Mouse (Mus musculus) brown adipose tissue, adult 24 weeks (tissue): ENCODE measurements around the gene Mrps15. TPM values are rescaled to one million over a fixed set of nuclear protein-coding genes. Genes with fewer than 3 reads are reported as not detected.
A peak's percentile ranks its signal among the peaks of the same experiment; 100 is the strongest.
"Not testable (repeated sequence)": the region's sequence is repeated elsewhere in the genome, so short reads cannot be mapped to it uniquely, and the experiment has no call there.

Source experiments
- H3K27ac ChIP-seq: fragments of 200-500 bp; replicated peaks from 2 replicates; pipeline ENCODE4 v1.5.1; 2012; ENCODE audit warnings: low read depth, mild to moderate bottlenecking, low read length
- H3K4me1 ChIP-seq: fragments of 200-500 bp; 2 replicates; pipeline ENCODE4 v1.6.1; 2012; ENCODE audit warnings: low read length, mixed read lengths; ENCODE audit not compliant: control insufficient read depth, insufficient read depth, insufficient read length
- H3K4me3 ChIP-seq: fragments of 200-500 bp; 2 replicates; pipeline ENCODE4 v1.5.1; 2012; ENCODE audit warnings: low read depth, mild to moderate bottlenecking, low read length, moderate library complexity; ENCODE audit not compliant: insufficient read depth
- polyA plus RNA-seq: library from polyadenylated mRNA; stranded (reverse); fragments of >200 nt; gene quantifications from 2 replicates; pipeline ENCODE4 v1.2.4, GENCODE M21; 2012; ENCODE audit not compliant: missing spikeins, insufficient read depth, insufficient read length

Gene Mrps15
- polyA plus RNA-seq, 1 experiment: 283 TPM

- not testable (repeated sequence) for H3K4me3 ChIP-seq, H3K4me1 ChIP-seq, H3K27ac ChIP-seq
Measured at GRCm38 (mm10) chr4:126095622-126096430, 49.1 kb downstream of the Mrps15 start.

DNA sequence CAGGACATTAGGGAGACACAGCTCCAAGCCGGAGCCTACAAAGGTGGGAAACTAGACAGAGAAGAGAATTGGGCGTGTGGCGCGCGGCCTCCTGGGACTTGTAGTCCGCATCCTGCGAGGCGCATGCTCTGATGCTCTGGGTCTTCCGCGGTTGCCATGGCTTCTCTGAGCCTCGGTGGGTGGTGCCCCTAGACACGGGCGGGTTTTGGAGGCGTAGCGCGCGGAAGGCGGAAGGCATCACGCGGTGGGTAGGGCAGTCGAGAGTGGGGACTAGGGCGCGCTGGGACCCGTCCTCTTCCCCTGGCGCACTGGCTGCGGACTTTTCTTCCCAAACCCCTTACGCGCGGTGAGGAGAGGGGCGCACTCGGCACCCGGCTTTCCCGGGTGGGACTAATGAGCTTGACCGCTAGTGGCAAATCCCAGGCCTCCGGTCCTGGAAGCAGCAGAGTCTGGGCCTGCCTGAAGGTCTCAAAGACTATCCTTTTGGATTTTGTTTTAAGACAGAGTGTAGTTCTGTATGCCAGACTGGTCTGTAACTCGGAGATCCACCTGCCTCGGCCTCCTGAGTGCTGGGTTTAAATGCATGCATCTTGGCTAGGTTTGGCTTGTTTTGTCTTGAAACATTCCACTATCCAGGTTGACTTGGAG lies 49.9 kb downstream of the Mrps15 start, which contains the start of gene Lsm10:
Gene Lsm10 (plus strand): TSS at position 160 of the 648 bp plus-strand sequence.
- peak within 1 kb of the TSS; percentile 81 for H3K4me3 ChIP-seq

DNA sequence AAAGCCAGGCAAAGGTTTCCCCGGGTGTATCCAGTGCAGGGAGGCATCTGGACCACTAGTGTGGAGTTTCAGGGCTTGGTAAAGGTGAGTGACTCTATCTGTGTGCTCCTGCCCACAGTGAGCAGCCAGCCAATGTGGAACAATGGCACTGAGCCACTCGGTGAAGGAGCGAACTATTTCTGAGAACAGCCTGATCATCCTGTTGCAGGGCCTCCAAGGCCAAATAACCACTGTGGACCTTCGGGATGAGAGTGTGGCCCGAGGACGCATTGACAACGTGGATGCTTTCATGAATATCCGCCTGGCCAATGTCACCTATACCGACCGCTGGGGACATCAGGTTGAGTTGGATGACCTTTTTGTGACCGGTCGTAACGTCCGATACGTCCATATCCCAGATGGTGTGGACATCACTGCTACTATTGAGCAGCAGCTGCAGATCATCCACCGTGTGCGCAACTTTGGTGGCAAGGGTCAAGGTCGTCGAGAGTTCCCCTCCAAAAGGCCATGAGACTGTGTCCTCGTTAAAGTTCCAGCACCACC lies 51.1 kb downstream of the Mrps15 start:
- Histone ChIP-seq H3K4me3 (no peak overlapping the region), H3K4me1 (peaks cover 3% of the 10 kb centered on the region; the same call in 1 of the 2 replicates), H3K27ac (no peak overlapping the region)

More for the DNA sequence above, 49.9 kb downstream of the Mrps15 start, which contains the start of gene Lsm10:
- Histone ChIP-seq H3K4me1 (no peaks in the 10 kb centered on the region), H3K27ac (peak within 1 kb of the TSS; percentile 68)

- H3K27ac ChIP-seq: no peak overlapping the region
- no peak overlapping the region for H3K4me3 ChIP-seq
- peaks cover 3% of the 10 kb centered on the region; the same call in 1 of the 2 replicates for H3K4me1 ChIP-seq
Measured at GRCm38 (mm10) chr4:126099365-126099764, 52.6 kb downstream of the Mrps15 start.

DNA sequence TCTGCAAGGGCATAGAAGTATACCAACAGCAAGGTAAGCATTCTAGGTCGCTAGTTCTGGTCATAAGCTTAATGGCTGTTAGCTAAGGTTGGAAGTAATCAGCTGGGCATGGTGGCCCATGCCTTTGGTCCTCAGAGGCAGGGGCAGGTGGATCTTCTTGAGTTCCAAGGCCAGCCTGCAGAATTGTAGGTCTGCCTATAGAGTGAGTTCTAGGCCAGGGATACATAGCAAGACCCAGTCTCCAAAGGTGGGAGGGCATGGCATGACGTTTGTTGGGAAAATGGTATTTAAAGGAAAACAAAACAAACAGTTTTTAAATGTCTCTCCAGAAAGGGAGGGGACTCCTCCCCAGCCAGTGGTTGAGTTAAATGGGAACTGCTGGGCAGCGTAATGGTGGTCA lies 54.0 kb downstream of the Mrps15 start:
- H3K27ac ChIP-seq: no peak overlapping the region
- peaks cover 5% of the 10 kb centered on the region; the same call in 1 of the 2 replicates for H3K4me1 ChIP-seq
- no peak overlapping the region for H3K4me3 ChIP-seq

GRCm38 (mm10) chr4:126102061-126102841 lies 55.5 kb downstream of the Mrps15 start:
- Histone ChIP-seq H3K4me3 (0 out of 2 replicates have a peak overlapping the region, but pooled peaks have one; percentile 60), H3K4me1 (peaks cover 5% of the 10 kb centered on the region; the same call in 1 of the 2 replicates), H3K27ac (peak overlapping the region; percentile 97)

DNA sequence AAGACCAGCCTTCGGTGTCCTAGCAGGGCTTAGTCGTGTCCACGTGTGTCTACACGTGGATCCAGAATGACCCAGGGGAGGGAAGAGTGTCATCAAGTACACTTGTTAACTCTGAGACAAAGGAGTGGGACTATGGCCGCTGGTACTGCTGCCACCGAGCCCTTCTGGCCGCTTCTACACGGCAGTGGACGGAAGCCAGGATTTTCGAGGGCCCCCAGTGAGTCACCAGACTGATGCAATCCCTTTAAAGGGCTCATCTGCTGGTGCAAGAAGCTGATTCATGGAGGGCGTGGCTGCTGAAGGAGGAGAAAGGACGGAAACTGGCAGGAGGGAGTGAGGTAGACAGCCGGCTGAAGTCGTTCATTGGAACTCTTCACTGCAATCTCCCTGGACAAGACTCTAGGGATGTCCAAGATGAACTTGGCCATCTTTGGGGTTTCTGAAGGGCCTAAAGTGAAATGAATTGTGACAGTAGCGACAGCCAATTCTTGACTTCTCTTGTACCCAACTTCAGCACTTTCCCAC lies 56.4 kb downstream of the Mrps15 start:
- Histone ChIP-seq H3K4me1 (peaks cover 11% of the 10 kb centered on the region), H3K4me3 (peak overlapping the region; percentile 60)

DNA sequence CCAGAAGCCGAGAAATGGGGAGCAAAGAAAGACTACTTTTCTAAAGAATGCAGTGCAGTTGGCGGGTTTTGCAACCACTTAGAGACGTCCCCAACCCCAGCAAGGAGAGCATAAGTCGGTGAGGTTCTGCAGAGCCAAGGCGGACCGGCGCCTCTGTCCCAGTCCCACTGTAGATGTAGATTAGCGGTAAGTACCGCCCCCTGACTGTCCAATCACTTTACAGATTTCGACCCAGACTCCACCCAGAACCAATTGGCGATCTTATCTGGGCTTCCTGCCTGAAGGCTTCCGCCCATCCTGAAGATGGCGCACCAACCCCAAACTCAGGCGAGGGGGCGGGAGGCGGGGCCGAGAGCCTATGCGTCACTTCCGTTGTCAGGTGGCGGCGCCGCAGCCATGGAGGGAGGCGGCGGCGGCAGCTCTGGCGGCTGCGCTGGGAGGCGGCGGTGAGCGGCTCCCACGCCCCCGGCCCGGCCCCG lies 56.9 kb downstream of the Mrps15 start, which contains the start of gene Stk40:
Gene Stk40 (plus strand): TSS at position 368 of the 479 bp plus-strand sequence.
- Histone ChIP-seq H3K4me3 (peak within 1 kb of the TSS; percentile 68), H3K4me1 (peaks cover 16% of the 10 kb centered on the region), H3K27ac (peak within 1 kb of the TSS; percentile 97)

More for the DNA sequence above, 56.4 kb downstream of the Mrps15 start:
- H3K27ac ChIP-seq: peak overlapping the region; percentile 97

- Histone ChIP-seq H3K4me1 (peaks cover 23% of the 10 kb centered on the region), H3K4me3 (peak overlapping the region; percentile 68), H3K27ac (peak overlapping the region; percentile 63)
Measured at GRCm38 (mm10) chr4:126104261-126105075, 57.7 kb downstream of the Mrps15 start.

Other genes starting within 250 kb of the Mrps15 start
- 1.5 and 1.9 TPM in 2 replicates for gene Csf3r, start 22.4 kb upstream of the Mrps15 start, polyA plus RNA-seq
- 16.3 and 26.3 TPM in 2 replicates for gene Oscp1, start 11.6 kb downstream of the Mrps15 start, polyA plus RNA-seq
- gene Lsm10, start 49.7 kb downstream of the Mrps15 start, polyA plus RNA-seq: 19.2 and 24.1 TPM in 2 replicates
- 53.8 and 65.5 TPM in 2 replicates for gene Stk40, start 57.0 kb downstream of the Mrps15 start, polyA plus RNA-seq
- gene Eva1b, start 100.8 kb downstream of the Mrps15 start, polyA plus RNA-seq: 8.6 and 13.5 TPM in 2 replicates
- gene Sh3d21, start 116.6 kb downstream of the Mrps15 start, polyA plus RNA-seq: 2.1 and 3.5 TPM in 2 replicates
- gene Thrap3, start 155.8 kb downstream of the Mrps15 start, polyA plus RNA-seq: 65.6 and 120 TPM in 2 replicates
- 27.0 and 28.4 TPM in 2 replicates for gene Map7d1, start 209.4 kb downstream of the Mrps15 start, polyA plus RNA-seq
- 73.3 and 97.6 TPM in 2 replicates for gene Trappc3, start 215.4 kb downstream of the Mrps15 start, polyA plus RNA-seq
- not detected in 2 replicates for gene Col8a2, start 239.9 kb downstream of the Mrps15 start, polyA plus RNA-seq